8 mouse cellular contexts compared by ENCODE assay signal in the genomic region with DNA sequence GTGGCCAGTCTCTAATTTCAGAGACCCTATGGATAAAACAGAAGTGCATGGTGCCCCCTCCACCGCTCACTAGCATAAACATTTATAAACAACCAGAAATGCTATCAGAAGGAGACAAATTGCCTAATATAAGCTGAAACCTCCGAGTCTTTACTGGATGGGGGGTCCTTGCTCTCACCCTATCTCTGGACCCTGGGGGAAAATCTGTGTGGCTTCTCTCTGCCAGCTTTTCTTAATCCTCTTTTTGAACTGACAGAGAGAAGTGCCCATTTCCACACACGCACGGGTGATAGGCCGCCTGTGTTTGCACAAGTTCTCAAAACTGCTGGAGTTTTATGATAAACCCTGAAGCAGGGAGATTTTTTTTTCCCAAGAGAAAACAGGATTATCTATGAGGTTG. TPM values are rescaled to one million over a fixed set of nuclear protein-coding genes. Genes with fewer than 3 reads are reported as not detected.
DNase-seq lines count a peak whose midpoint lies in the region; ATAC-seq and TF ChIP-seq lines count a peak whose summit lies in the region.
"Had no signal": no experiment of that assay in that cellular context is flagged by ENCODE, and none has a peak within 500 bp of the region (broad histone marks: within the 10 kb centered on the region; RNA-seq: fewer than 3 reads in every experiment).

No protein-coding gene starts in this region.

- peak overlapping the region; percentile 68 for H3K4me2 ChIP-seq in lung, embryonic 15.5 days
- peak overlapping the region; percentile 69 for H3K4me2 ChIP-seq in liver, postnatal 0 days (ENCODE audit: low read depth, low read length)

- H3K27ac ChIP-seq in lung, embryonic 15.5 days: peak overlapping the region; percentile 58; the same call in 1 of the 2 replicates
- peak overlapping the region; percentile 3 for H3K27ac ChIP-seq in hindbrain, embryonic 10.5 days
- H3K27ac ChIP-seq in liver, postnatal 0 days (ENCODE audit: low read depth): peak overlapping the region; percentile 73

- no peak for TF ChIP-seq EP300 in liver, postnatal 0 days (IDR thresholded peaks at IDR 0.05; ENCODE audit: low read depth)

- WGBS in lung, embryonic 15.5 days: 4% methylated on average over 5 of the region's 5 CpGs
- 20% methylated on average over 5 of the region's 5 CpGs for WGBS in hindbrain, embryonic 10.5 days
- 20% methylated on average over 5 of the region's 5 CpGs for WGBS in liver, postnatal 0 days (ENCODE audit: insufficient replicate concordance)

- H3K4me1 ChIP-seq in lung, embryonic 15.5 days: peaks cover 49% of the 10 kb centered on the region
- H3K4me1 ChIP-seq in hindbrain, embryonic 10.5 days (replicated peaks): peaks cover 28% of the 10 kb centered on the region
- H3K4me1 ChIP-seq in liver, postnatal 0 days (ENCODE audit: insufficient read depth): no peaks in the 10 kb centered on the region

- no peaks in the 10 kb centered on the region for H3K9me3 ChIP-seq in lung, embryonic 15.5 days
- no peaks in the 10 kb centered on the region for H3K9me3 ChIP-seq in hindbrain, embryonic 10.5 days
- H3K9me3 ChIP-seq in liver, postnatal 0 days (ENCODE audit: low read length): no peaks in the 10 kb centered on the region

- no peak for DNase-seq in lung, adult 18-20 months
- no peak for DNase-seq in hindbrain, embryonic 10.5 days (ENCODE audit: low spot score)
- no peak for DNase-seq in liver, postnatal 0 days
- DNase-seq in gastrocnemius, postnatal 36 days: no peak
- DNase-seq in left cerebral cortex, postnatal 4 days: no peak

- no peak for ATAC-seq in lung, embryonic 15.5 days (ENCODE audit: borderline replicate concordance, extremely low read depth, low FRiP score, low TSS enrichment)
- ATAC-seq in liver, postnatal 0 days: no peak
- ATAC-seq in frontal cortex, adult (ENCODE audit: low TSS enrichment): no peak

- peak overlapping the region; percentile 74 for H3K9ac ChIP-seq in lung, embryonic 15.5 days
- H3K9ac ChIP-seq in liver, postnatal 0 days (replicated peaks): peak overlapping the region; percentile 75

- TF ChIP-seq CTCF in liver, postnatal 0 days (IDR thresholded peaks at IDR 0.05; ENCODE audit: low read depth): no peak

- peak overlapping the region; percentile 70 for H3K4me3 ChIP-seq in lung, embryonic 15.5 days
- peak overlapping the region; percentile 81 for H3K4me3 ChIP-seq in hindbrain, embryonic 10.5 days
- peak overlapping the region; percentile 58 for H3K4me3 ChIP-seq in liver, postnatal 0 days (ENCODE audit: low read depth, low read length)

- peaks cover 21% of the 10 kb centered on the region for H3K36me3 ChIP-seq in lung, embryonic 15.5 days
- H3K36me3 ChIP-seq in hindbrain, embryonic 10.5 days: peaks cover 40% of the 10 kb centered on the region
- H3K36me3 ChIP-seq in liver, postnatal 0 days (replicated peaks; ENCODE audit: insufficient read depth, low read length): peaks cover 11% of the 10 kb centered on the region

- intact Hi-C loops in gastrocnemius, postnatal 36 days (cut with DNase I): no loop called here
- intact Hi-C loops in left cerebral cortex, postnatal 4 days (cut with DNase I): loop anchor here (5.0 to 10.0 kb wide), 3 partner anchors 70 to 128 kb away; no protein-coding TSS in a partner anchor

- no peaks in the 10 kb centered on the region for H3K27me3 ChIP-seq in lung, embryonic 15.5 days
- no peaks in the 10 kb centered on the region for H3K27me3 ChIP-seq in hindbrain, embryonic 10.5 days (ENCODE audit: insufficient read depth, poor library complexity, severe bottlenecking)
- H3K27me3 ChIP-seq in liver, postnatal 0 days (ENCODE audit: insufficient read depth, low read length): peaks cover 14% of the 10 kb centered on the region

RNA-seq across cellular contexts. Expression of a gene that starts 1.0 kb away (rescaled TPM):
- polyA plus RNA-seq in lung, embryonic 15.5 days (2015; fragmentation: Nextera tagmentation; extraction: Ambion mirVana): 7.9 and 9.3 TPM in 2 replicates
- polyA plus RNA-seq in hindbrain, embryonic 10.5 days (2016; fragmentation: Nextera tagmentation; extraction: Ambion mirVana): 6.7 and 7.5 TPM in 2 replicates
- polyA plus RNA-seq in liver, postnatal 0 days (2015; fragmentation: Nextera tagmentation; extraction: Ambion mirVana): 2.8 and 3.8 TPM in 2 replicates
- total RNA-seq in gastrocnemius, postnatal 36 days (2021): 10 to 100 TPM; 12.8 to 14.7 TPM
- total RNA-seq in left cerebral cortex, postnatal 4 days (2021): 10 to 100 TPM; 78.0 to 89.0 TPM
- polyA plus RNA-seq: erythroblast, embryonic 14.5 days had no signal

Comparison
In these comparisons a context has a peak if more than half of its experiments do, and no peak if none do; other contexts are left out.
1. H3K27ac ChIP-seq: peak in every context shown above with its lines; median percentile 73 in liver, postnatal 0 days; 58 in lung, embryonic 15.5 days; 3 in hindbrain, embryonic 10.5 days.